Mouse (Mus musculus): ENCODE results near the gene App.

The App gene

GRCm38 (mm10) chr16:85023106-85023505 is 150.5 kb downstream of the App start:
- DNase-seq (ENCODE audit: low spot score in 2 of 2): no peak

GRCm38 (mm10) chr16:85020696-85021323 is 152.8 kb downstream of the App start:
- DNase-seq (ENCODE audit: low spot score in 2 of 2): no peak

GRCm38 (mm10) chr16:85019273-85019672 is 154.3 kb downstream of the App start:
- no peak for DNase-seq (ENCODE audit: low spot score in 2 of 2)

GRCm38 (mm10) chr16:85017845-85018244 is 155.7 kb downstream of the App start:
- DNase-seq (ENCODE audit: low spot score in 2 of 2): no peak

- no peak for DNase-seq (ENCODE audit: low spot score in 2 of 2)
Measured at GRCm38 (mm10) chr16:85012695-85013094, 160.9 kb downstream of the App start.

- no peak for DNase-seq (ENCODE audit: low spot score in 2 of 2)
Measured at GRCm38 (mm10) chr16:85012172-85012571, 161.4 kb downstream of the App start.

GRCm38 (mm10) chr16:85010651-85011050 is 162.9 kb downstream of the App start:
- no peak for DNase-seq (ENCODE audit: low spot score in 2 of 2)

GRCm38 (mm10) chr16:85008866-85009645 is 164.5 kb downstream of the App start:
- DNase-seq (ENCODE audit: low spot score in 2 of 2): no peak

GRCm38 (mm10) chr16:85001939-85002556 is 171.5 kb downstream of the App start:
- DNase-seq (ENCODE audit: low spot score in 2 of 2): no peak

GRCm38 (mm10) chr16:85000304-85000703 is 173.3 kb downstream of the App start:
- DNase-seq (ENCODE audit: low spot score in 2 of 2): no peak

- no peak for DNase-seq (ENCODE audit: low spot score in 2 of 2)
Measured at GRCm38 (mm10) chr16:84997551-84997950, 176.0 kb downstream of the App start.

- no peak for DNase-seq (ENCODE audit: low spot score in 2 of 2)
Measured at GRCm38 (mm10) chr16:84995441-84995867, 178.1 kb downstream of the App start.

- no peak for DNase-seq (ENCODE audit: low spot score in 2 of 2)
Measured at GRCm38 (mm10) chr16:84992888-84993287, 180.7 kb downstream of the App start.

- DNase-seq (ENCODE audit: low spot score in 2 of 2): no peak
Measured at GRCm38 (mm10) chr16:84991011-84991410, 182.6 kb downstream of the App start.

- no peak for DNase-seq (ENCODE audit: low spot score in 2 of 2)
Measured at GRCm38 (mm10) chr16:84989938-84990337, 183.6 kb downstream of the App start.

GRCm38 (mm10) chr16:84989476-84989875 is 184.1 kb downstream of the App start:
- no peak for DNase-seq (ENCODE audit: low spot score in 2 of 2)

GRCm38 (mm10) chr16:84987724-84988287 is 185.8 kb downstream of the App start:
- DNase-seq (ENCODE audit: low spot score in 2 of 2): no peak

- DNase-seq (ENCODE audit: low spot score in 2 of 2): no peak
Measured at GRCm38 (mm10) chr16:84986016-84986631, 187.4 kb downstream of the App start.

- no peak for DNase-seq (ENCODE audit: low spot score in 2 of 2)
Measured at GRCm38 (mm10) chr16:84985340-84985739, 188.2 kb downstream of the App start.

GRCm38 (mm10) chr16:84983428-84983827 is 190.1 kb downstream of the App start:
- DNase-seq (ENCODE audit: low spot score in 2 of 2): no peak

- DNase-seq (ENCODE audit: low spot score in 2 of 2): no peak
Measured at GRCm38 (mm10) chr16:84982589-84982988, 191.0 kb downstream of the App start.

GRCm38 (mm10) chr16:84978589-84978988 is 195.0 kb downstream of the App start:
- DNase-seq (ENCODE audit: low spot score in 2 of 2): no peak
